Mouse (Mus musculus): ENCODE measurements around the gene 4930579F01Rik. TPM values are rescaled to one million over a fixed set of nuclear protein-coding genes. Genes with fewer than 3 reads are reported as not detected.

Gene 4930579F01Rik
- polyA plus RNA-seq, 1 experiment, result not detected

DNA sequence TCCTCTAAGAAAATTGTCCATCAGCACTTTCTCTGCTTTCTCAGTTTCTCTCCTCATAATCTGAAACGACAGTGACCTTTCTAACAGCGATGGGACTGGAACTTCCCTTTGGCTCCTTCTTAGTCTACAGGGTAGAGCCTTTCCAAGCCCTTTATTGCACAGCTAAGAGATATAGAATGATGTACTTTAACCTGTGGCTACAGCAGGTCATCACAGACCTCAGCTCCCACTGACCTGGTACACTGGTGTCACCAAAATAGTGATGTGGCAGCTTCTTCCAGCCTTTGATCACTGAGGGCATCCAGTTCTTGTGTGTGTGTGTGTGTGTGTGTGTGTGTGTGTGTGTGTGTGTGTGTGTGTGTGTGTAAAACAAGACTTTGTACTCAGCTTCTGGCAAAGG is 72.2 kb downstream of the 4930579F01Rik start:
- TF ChIP-seq CTCF (IDR thresholded peaks at IDR 0.05; ENCODE audit: extremely low read depth, insufficient read depth, low read length), result no peak
- no peak overlapping the region for H3K27ac ChIP-seq (ENCODE audit: insufficient read depth, low read length)
- H3K4me3 ChIP-seq (ENCODE audit: insufficient read depth, low read length), result no peak overlapping the region
- no peaks in the 10 kb centered on the region for H3K4me1 ChIP-seq (ENCODE audit: control insufficient read depth, insufficient read depth, low read length)

- H3K4me1 ChIP-seq (ENCODE audit: control insufficient read depth, insufficient read depth, low read length), result no peaks in the 10 kb centered on the region
- TF ChIP-seq POLR2A (IDR thresholded peaks at IDR 0.05; ENCODE audit: extremely low read depth, insufficient read depth, low read length) (no peak), CTCF (IDR thresholded peaks at IDR 0.05; ENCODE audit: extremely low read depth, insufficient read depth, low read length) (no peak)
- H3K27ac ChIP-seq (ENCODE audit: insufficient read depth, low read length), result no peak overlapping the region
- H3K4me3 ChIP-seq (ENCODE audit: insufficient read depth, low read length), result no peak overlapping the region
Observed at GRCm38 (mm10) chr3:138119444-138120105, 74.0 kb downstream of the 4930579F01Rik start.

- no peak overlapping the region for H3K4me3 ChIP-seq (ENCODE audit: insufficient read depth, low read length)
- H3K4me1 ChIP-seq (ENCODE audit: control insufficient read depth, insufficient read depth, low read length), result no peaks in the 10 kb centered on the region
- no peak for TF ChIP-seq POLR2A (IDR thresholded peaks at IDR 0.05; ENCODE audit: extremely low read depth, insufficient read depth, low read length)
- no peak for TF ChIP-seq CTCF (IDR thresholded peaks at IDR 0.05; ENCODE audit: extremely low read depth, insufficient read depth, low read length)
- H3K27ac ChIP-seq (ENCODE audit: insufficient read depth, low read length), result no peak overlapping the region
Observed at GRCm38 (mm10) chr3:138118831-138119230, 74.8 kb downstream of the 4930579F01Rik start.

GRCm38 (mm10) chr3:138118392-138118791 is 75.2 kb downstream of the 4930579F01Rik start:
- no peak overlapping the region for H3K4me3 ChIP-seq (ENCODE audit: insufficient read depth, low read length)
- H3K4me1 ChIP-seq (ENCODE audit: control insufficient read depth, insufficient read depth, low read length), result no peaks in the 10 kb centered on the region
- no peak for TF ChIP-seq CTCF (IDR thresholded peaks at IDR 0.05; ENCODE audit: extremely low read depth, insufficient read depth, low read length)
- TF ChIP-seq POLR2A (IDR thresholded peaks at IDR 0.05; ENCODE audit: extremely low read depth, insufficient read depth, low read length), result no peak

GRCm38 (mm10) chr3:138116871-138117270 is 76.8 kb downstream of the 4930579F01Rik start:
- no peak for TF ChIP-seq POLR2A (IDR thresholded peaks at IDR 0.05; ENCODE audit: extremely low read depth, insufficient read depth, low read length)
- no peak for TF ChIP-seq CTCF (IDR thresholded peaks at IDR 0.05; ENCODE audit: extremely low read depth, insufficient read depth, low read length)
- H3K4me3 ChIP-seq (ENCODE audit: insufficient read depth, low read length), result no peak overlapping the region
- no peaks in the 10 kb centered on the region for H3K4me1 ChIP-seq (ENCODE audit: control insufficient read depth, insufficient read depth, low read length)
- H3K27ac ChIP-seq (ENCODE audit: insufficient read depth, low read length), result no peak overlapping the region

More at GRCm38 (mm10) chr3:138118392-138118791, 75.2 kb downstream of the 4930579F01Rik start:
- H3K27ac ChIP-seq (ENCODE audit: insufficient read depth, low read length), result no peak overlapping the region

DNA sequence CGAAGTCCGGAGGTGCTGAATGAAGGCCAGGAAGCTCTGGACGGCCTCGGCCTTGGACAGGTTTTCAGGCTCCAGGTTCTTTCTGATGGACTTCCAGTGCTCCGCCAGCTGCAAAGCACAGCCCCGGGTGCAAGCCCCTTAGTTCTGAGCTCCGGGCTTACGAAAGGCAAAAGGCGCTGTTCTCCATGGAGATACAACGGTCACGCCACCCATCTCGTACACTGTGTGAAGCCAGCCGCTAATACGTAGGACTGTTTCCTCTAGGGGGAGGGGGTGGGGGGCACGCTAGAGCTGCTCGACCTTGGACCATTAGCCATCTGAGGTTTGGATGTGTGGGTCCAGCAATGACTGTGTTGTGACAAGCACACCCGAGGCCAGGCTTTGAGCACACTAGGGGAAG is 79.5 kb downstream of the 4930579F01Rik start:
- no peak for TF ChIP-seq CTCF (IDR thresholded peaks at IDR 0.05; ENCODE audit: extremely low read depth, insufficient read depth, low read length)
- no peak for TF ChIP-seq POLR2A (IDR thresholded peaks at IDR 0.05; ENCODE audit: extremely low read depth, insufficient read depth, low read length)
- Histone ChIP-seq H3K4me3 (ENCODE audit: insufficient read depth, low read length) (no peak overlapping the region), H3K27ac (ENCODE audit: insufficient read depth, low read length) (no peak overlapping the region), H3K4me1 (ENCODE audit: control insufficient read depth, insufficient read depth, low read length) (no peaks in the 10 kb centered on the region)

Other genes starting within 250 kb of the 4930579F01Rik start
- gene Dapp1, start 212.3 kb downstream of the 4930579F01Rik start, polyA plus RNA-seq (2012; rRNA removed), result 4.4 and 5.5 TPM in 2 replicates
- 0.98 and 1.2 TPM in 2 replicates for gene 1110002E22Rik, start 128.8 kb downstream of the 4930579F01Rik start, polyA plus RNA-seq (2012; rRNA removed)
- 0.42 and 0.61 TPM in 2 replicates for gene Gm5105, start 126.4 kb downstream of the 4930579F01Rik start, polyA plus RNA-seq (2012; rRNA removed)
- 6.7 and 9.0 TPM in 2 replicates for gene Trmt10a, start 50.4 kb downstream of the 4930579F01Rik start, polyA plus RNA-seq (2012; rRNA removed)
- 7.5 and 7.7 TPM in 2 replicates for gene Mttp, start 48.9 kb downstream of the 4930579F01Rik start, polyA plus RNA-seq (2012; rRNA removed)
- gene Adh7, start 23.9 kb upstream of the 4930579F01Rik start, polyA plus RNA-seq (2012; rRNA removed), result 0.02 and 0.04 TPM in 2 replicates
- 1.2 and 1.4 TPM in 2 replicates for gene Adh1, start 67.2 kb upstream of the 4930579F01Rik start, polyA plus RNA-seq (2012; rRNA removed)
- not detected in 2 replicates for gene Adh6a, start 119.5 kb upstream of the 4930579F01Rik start, polyA plus RNA-seq (2012; rRNA removed)
- gene Adh6b, start 147.9 kb upstream of the 4930579F01Rik start, polyA plus RNA-seq (2012; rRNA removed), result not detected in 2 replicates
- gene Adh4, start 221.6 kb upstream of the 4930579F01Rik start, polyA plus RNA-seq (2012; rRNA removed), result not detected in 2 replicates
- gene Adh5, start 249.3 kb upstream of the 4930579F01Rik start, polyA plus RNA-seq (2012; rRNA removed), result 64.2 and 64.3 TPM in 2 replicates

Data from cortical plate, adult 2 months (tissue).